Mouse (Mus musculus) CD4-positive, CD25-positive, alpha-beta regulatory T cell, adult 2 months (primary cell): ENCODE results near the gene Dusp7.

Experiments used
- DNase-seq: peaks from one replicate; pipeline ENCODE4 v3.0.0-alpha.2; 2012; ENCODE audit warnings: low read depth, low spot score

Gene Dusp7

GRCm38 (mm10) chr9:106354810-106355209 lies 13.6 kb upstream of the Dusp7 start:
- no peak for DNase-seq

- no peak for DNase-seq
These were observed 13.0 kb upstream of the Dusp7 start for GRCm38 (mm10) chr9:106355217-106355974.

GRCm38 (mm10) chr9:106355975-106356286 lies 12.5 kb upstream of the Dusp7 start:
- DNase-seq = no peak

- DNase-seq = no peak
These were observed 12.0 kb upstream of the Dusp7 start for GRCm38 (mm10) chr9:106356323-106356844.

- no peak for DNase-seq
These were observed 11.3 kb upstream of the Dusp7 start for GRCm38 (mm10) chr9:106357167-106357566.

GRCm38 (mm10) chr9:106359297-106359696 lies 9.1 kb upstream of the Dusp7 start:
- DNase-seq = no peak

- DNase-seq = no peak
These were observed 7.3 kb upstream of the Dusp7 start for GRCm38 (mm10) chr9:106361140-106361539.

GRCm38 (mm10) chr9:106365333-106365732 lies 3.1 kb upstream of the Dusp7 start:
- DNase-seq = no peak

- DNase-seq = no peak
These were observed 2.2 kb upstream of the Dusp7 start for GRCm38 (mm10) chr9:106366188-106366587.

- DNase-seq = peak; percentile 58
These were observed 1.4 kb upstream of the Dusp7 start for GRCm38 (mm10) chr9:106367001-106367400.

- peak; percentile 99 for DNase-seq
These were observed 780 bp upstream of the Dusp7 start for GRCm38 (mm10) chr9:106367592-106368111.

GRCm38 (mm10) chr9:106368831-106369501 lies 534 bp downstream of the Dusp7 start:
- DNase-seq = peak; percentile 78

- peak; percentile 30 for DNase-seq
These were observed 1.5 kb downstream of the Dusp7 start for GRCm38 (mm10) chr9:106369801-106370485.

- no peak for DNase-seq
These were observed 2.4 kb downstream of the Dusp7 start for GRCm38 (mm10) chr9:106370620-106371383.

GRCm38 (mm10) chr9:106371384-106371671 lies 2.9 kb downstream of the Dusp7 start:
- peak; percentile 33 for DNase-seq

- DNase-seq = peak; percentile 76
These were observed 3.3 kb downstream of the Dusp7 start for GRCm38 (mm10) chr9:106371776-106372175.

- DNase-seq = peak; percentile 64
These were observed 4.3 kb downstream of the Dusp7 start for GRCm38 (mm10) chr9:106372431-106373412.

GRCm38 (mm10) chr9:106373973-106374372 lies 5.5 kb downstream of the Dusp7 start:
- no peak for DNase-seq

GRCm38 (mm10) chr9:106377247-106377646 lies 8.8 kb downstream of the Dusp7 start:
- no peak for DNase-seq

- DNase-seq = no peak
These were observed 9.6 kb downstream of the Dusp7 start for GRCm38 (mm10) chr9:106378045-106378444.
